Mouse (Mus musculus) forebrain, embryonic 10.5 days (tissue): ENCODE measurements around the gene Inka2. TPM values are rescaled to one million over a fixed set of nuclear protein-coding genes. Genes with fewer than 3 reads are reported as not detected.

Experiments
- DNase-seq: peaks from one replicate; pipeline ENCODE4 v3.0.0-alpha.2; 2017; ENCODE audit warnings: low spot score; ENCODE audit errors: extremely low spot score
- H3K27ac ChIP-seq: fragments of 300-500 bp; sonication (generic); 2 replicates; pipeline ENCODE4 v1.5.1; 2016; ENCODE audit warnings: mild to moderate bottlenecking
- H3K27me3 ChIP-seq: fragments of 300-500 bp; sonication (generic); 2 replicates; pipeline ENCODE4 v1.6.1; 2016; ENCODE audit warnings: mild to moderate bottlenecking; ENCODE audit not compliant: poor library complexity, severe bottlenecking
- H3K36me3 ChIP-seq: fragments of 300-500 bp; sonication (generic); replicated peaks from 2 replicates; pipeline ENCODE4 v1.6.1; 2016; ENCODE audit warnings: mild to moderate bottlenecking, moderate library complexity
- H3K4me1 ChIP-seq: fragments of 300-500 bp; sonication (generic); 2 replicates; pipeline ENCODE4 v1.6.1; 2016
- H3K4me3 ChIP-seq: fragments of 300-500 bp; sonication (generic); 2 replicates; pipeline ENCODE4 v1.5.1; 2016; ENCODE audit warnings: mild to moderate bottlenecking, moderate library complexity
- H3K9me3 ChIP-seq: fragments of 300-500 bp; sonication (generic); 2 replicates; pipeline ENCODE4 v1.6.1; 2016; ENCODE audit warnings: mild to moderate bottlenecking, moderate library complexity
- WGBS: fragments of 180-500 bp; shearing (Covaris S2); methylation state at CpG from one replicate; pipeline ENCODE4 v1.1.7; 2016; 5-methylcytosine and 5-hydroxymethylcytosine counted together
- polyA plus RNA-seq: library from polyadenylated mRNA; unstranded; fragments of >200 nt; fragmentation: Nextera tagmentation; extraction: Ambion mirVana; gene quantifications from 2 replicates; pipeline ENCODE4 v1.2.1, GENCODE M21; 2016

Gene Inka2
- polyA plus RNA-seq, 1 experiment from 2014 or later = 2.0 TPM

DNA sequence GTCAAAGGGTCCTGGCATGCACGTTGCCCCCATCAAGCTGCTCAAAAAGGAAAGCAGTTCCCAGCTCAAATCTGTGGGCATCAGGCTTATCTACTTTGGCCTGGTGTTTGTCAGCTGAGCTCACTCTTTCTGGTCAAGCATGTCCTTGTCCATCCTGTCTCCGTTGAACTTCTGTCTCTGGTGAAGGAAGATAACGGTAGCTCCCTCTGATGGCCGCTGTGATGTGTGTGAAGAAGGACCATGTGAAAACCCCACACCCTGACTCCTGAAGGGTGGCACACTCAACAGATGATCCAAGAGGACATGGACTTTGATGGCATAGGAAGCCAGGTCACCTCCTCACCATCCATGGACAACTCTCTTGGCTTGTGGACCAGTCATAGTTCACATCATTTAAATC, 14.3 kb downstream of the Inka2 start:
- Histone ChIP-seq H3K9me3 (no peaks in the 10 kb centered on the region), H3K4me3 (no peak overlapping the region), H3K27ac (no peak overlapping the region), H3K27me3 (no peaks in the 10 kb centered on the region), H3K36me3 (no peaks in the 10 kb centered on the region), H3K4me1 (peaks cover 49% of the 10 kb centered on the region)
- 56% methylated on average over 4 of the region's 4 CpGs for WGBS
- no peak for DNase-seq

DNA sequence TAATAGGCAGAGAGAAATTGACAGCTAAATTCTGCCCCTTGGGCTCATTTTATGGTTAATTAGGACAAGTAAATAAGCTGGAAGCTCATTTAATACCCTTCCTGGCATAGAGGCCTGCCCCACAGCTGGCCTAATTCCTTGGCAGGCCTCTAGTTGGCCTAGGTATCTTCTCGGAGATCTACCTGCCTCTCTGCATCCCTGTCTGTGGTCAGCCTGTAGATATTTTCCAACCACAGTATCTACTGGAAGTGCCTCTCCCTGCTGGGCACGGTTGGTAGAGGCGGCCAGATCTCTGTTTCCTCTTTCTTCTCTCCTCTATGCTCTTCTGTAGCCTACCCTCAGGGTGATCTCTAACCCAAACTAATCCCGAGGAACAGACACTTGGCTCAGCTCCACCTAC, 15.6 kb downstream of the Inka2 start:
- H3K27me3 ChIP-seq = no peaks in the 10 kb centered on the region
- no peak overlapping the region for H3K4me3 ChIP-seq
- WGBS = 85% methylated on average over 4 of the region's 4 CpGs
- no peak overlapping the region for H3K27ac ChIP-seq
- no peak for DNase-seq
- H3K36me3 ChIP-seq = no peaks in the 10 kb centered on the region
- no peaks in the 10 kb centered on the region for H3K9me3 ChIP-seq
- peaks cover 37% of the 10 kb centered on the region for H3K4me1 ChIP-seq

DNA sequence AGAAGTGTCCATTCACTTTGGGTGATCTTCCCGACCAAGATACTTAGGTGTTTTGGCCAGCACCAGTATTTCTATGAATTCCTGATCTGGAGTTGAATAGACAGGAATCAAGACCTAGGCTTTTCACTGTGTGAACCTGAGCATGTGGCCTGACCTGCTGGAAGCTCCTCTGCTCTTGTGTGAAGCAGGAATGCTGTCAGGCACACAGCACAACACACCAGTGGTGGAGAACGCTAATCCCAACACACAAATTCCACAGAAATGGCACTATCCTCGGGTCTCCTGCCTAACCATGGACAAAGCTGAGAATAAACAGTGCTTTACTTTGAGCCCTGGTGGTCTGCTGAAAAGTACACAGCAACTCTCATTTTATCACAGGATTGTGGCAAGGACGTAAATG, 16.1 kb downstream of the Inka2 start:
- Histone ChIP-seq H3K27me3 (no peaks in the 10 kb centered on the region), H3K27ac (no peak overlapping the region), H3K36me3 (no peaks in the 10 kb centered on the region), H3K4me3 (no peak overlapping the region), H3K9me3 (no peaks in the 10 kb centered on the region), H3K4me1 (peaks cover 34% of the 10 kb centered on the region)
- no peak for DNase-seq
- WGBS = 78% methylated on average over 4 of the region's 4 CpGs

DNA sequence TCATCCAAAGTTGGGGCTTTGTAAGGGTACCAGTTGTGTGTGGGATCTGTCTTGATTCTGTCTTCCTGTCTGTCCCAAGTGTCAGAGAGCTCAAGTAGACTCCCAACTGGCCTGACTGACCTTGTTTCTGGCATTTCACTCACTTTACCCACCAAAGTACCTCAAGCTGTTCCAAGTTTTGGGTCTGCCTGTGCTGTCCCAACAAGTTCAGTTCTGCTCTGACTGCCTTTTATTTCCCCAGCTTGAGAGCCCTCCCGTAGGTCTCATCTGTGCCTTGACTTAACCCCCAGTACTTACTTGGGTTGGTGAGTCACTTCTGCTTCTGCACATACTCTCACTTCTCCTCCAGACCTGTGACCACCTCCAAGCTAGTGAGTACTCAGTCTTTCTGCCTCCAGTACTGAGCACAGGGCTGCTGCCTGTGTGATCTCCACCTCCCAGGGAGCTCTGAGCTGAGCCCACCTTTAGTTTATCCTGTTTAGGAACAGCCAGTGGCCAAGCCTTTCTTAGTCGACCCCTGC, 17.3 kb downstream of the Inka2 start:
- Histone ChIP-seq H3K27ac (no peak overlapping the region), H3K27me3 (no peaks in the 10 kb centered on the region), H3K36me3 (no peaks in the 10 kb centered on the region), H3K4me3 (no peak overlapping the region), H3K4me1 (peaks cover 26% of the 10 kb centered on the region), H3K9me3 (no peaks in the 10 kb centered on the region)
- WGBS = 74% methylated on average over 2 of the region's 2 CpGs
- DNase-seq = no peak

DNA sequence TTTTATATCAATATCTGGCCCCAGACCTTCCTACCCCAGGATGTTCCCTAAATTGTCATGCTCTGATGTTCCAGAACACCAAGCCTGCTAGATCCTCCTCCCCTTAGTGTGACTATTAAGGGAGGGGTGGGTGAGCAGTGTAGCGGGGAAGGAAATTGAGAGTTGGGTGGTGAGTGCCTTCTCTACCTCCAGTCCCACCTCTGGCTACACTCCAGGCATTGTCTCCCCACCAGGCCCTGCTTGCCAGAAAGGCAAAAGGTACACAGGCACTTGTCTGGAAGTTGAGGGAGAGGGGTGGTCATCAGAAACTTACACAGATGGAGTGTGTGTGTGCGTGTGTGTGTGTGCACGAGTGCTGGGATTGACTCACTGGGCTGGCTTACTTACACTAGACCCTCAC, 18.1 kb downstream of the Inka2 start:
- no peak for DNase-seq
- 84% methylated on average over 3 of the region's 3 CpGs for WGBS
- Histone ChIP-seq H3K27ac (no peak overlapping the region), H3K4me3 (no peak overlapping the region), H3K4me1 (peaks cover 21% of the 10 kb centered on the region), H3K27me3 (no peaks in the 10 kb centered on the region), H3K36me3 (peaks cover 2% of the 10 kb centered on the region; the same call in 1 of the 2 replicates), H3K9me3 (no peaks in the 10 kb centered on the region)

DNA sequence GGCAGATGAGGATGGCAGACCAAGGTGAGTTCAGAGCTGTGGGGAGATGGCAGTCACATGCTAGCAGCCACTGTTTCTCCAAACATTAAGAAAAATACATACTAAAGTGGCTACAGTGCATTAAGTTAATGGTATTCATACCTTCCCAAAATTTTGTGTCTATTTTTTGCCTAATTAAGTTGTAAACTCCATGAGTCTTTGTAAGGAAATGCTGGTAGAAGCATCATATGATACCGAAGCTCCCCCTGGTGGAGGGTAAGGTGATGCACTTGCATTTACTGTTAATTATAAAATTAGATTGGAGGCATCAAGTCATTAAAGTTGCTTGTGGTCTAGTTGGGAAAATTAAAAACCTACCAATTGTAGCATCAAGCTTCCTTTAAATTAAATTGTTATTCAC, 21.6 kb downstream of the Inka2 start:
- Histone ChIP-seq H3K4me1 (peaks cover 5% of the 10 kb centered on the region), H3K27ac (no peak overlapping the region), H3K9me3 (no peaks in the 10 kb centered on the region), H3K36me3 (peaks cover 6% of the 10 kb centered on the region), H3K4me3 (no peak overlapping the region), H3K27me3 (no peaks in the 10 kb centered on the region)
- no peak for DNase-seq
- WGBS = 9% methylated on average over 1 of the region's 1 CpGs

DNA sequence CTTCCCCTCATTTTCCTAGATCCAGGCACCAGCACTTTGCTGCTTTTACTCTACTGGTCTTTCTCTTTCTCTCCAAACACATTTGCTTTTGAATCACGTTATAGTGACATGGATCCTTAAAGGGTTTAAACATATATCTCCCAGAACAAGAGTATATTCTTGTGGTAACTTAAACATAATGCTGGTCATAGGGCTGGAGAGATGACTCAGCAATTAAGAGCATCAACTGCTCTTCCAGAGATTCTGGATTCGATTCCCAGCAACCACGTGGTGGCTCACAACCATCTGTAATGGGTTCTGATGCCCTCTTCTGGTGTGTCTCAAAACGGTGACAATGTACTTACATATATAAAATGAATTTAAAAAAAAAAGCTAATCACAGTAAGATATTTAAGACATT, 28.0 kb downstream of the Inka2 start:
- no peaks in the 10 kb centered on the region for H3K27me3 ChIP-seq
- peaks cover 37% of the 10 kb centered on the region for H3K36me3 ChIP-seq
- H3K4me1 ChIP-seq = no peaks in the 10 kb centered on the region
- WGBS = 93% methylated on average over 4 of the region's 4 CpGs
- no peaks in the 10 kb centered on the region for H3K9me3 ChIP-seq
- H3K4me3 ChIP-seq = no peak overlapping the region
- no peak for DNase-seq
- H3K27ac ChIP-seq = no peak overlapping the region

DNA sequence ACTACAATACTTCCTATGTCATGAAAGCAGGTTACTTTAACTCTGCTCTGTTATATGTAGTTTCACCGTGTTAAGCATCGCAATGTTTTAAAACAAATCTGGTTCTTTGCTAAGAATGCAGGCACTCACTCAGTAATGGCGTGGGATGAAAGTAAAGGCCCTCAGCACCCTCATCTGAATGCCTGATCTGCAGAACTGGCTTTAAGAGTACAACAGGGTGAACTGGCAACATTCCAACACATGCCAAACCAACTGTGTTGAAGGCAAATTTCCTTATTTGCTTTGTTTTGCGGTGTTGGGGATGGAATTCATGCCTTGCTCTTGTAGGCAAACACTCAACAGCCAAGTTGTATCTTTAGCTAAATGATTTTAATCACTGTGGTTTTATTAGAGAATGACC, 29.1 kb downstream of the Inka2 start:
- H3K4me1 ChIP-seq = no peaks in the 10 kb centered on the region
- H3K27me3 ChIP-seq = no peaks in the 10 kb centered on the region
- WGBS = 95% methylated on average over 4 of the region's 4 CpGs
- H3K27ac ChIP-seq = no peak overlapping the region
- no peak for DNase-seq
- H3K36me3 ChIP-seq = peaks cover 44% of the 10 kb centered on the region
- H3K9me3 ChIP-seq = no peaks in the 10 kb centered on the region
- H3K4me3 ChIP-seq = no peak overlapping the region

DNA sequence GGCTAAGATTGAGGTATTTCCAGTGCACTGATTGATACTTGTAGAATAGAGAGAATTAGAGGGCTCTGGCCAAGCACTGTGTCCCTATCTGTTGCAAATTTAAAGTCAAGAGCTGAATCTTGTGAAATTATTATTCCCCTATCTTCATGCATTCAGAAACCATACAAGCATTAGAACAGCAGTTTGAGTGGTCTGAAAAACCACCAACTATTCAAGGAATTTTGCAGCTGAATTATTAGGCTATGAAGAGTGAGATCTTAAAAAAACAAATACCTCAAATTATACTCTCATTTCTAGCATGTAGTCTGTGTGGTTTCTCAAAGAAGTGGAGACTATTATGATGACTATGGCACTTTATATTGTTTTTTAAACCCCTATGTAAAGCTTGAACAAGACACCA, 30.9 kb downstream of the Inka2 start:
- DNase-seq = no peak
- H3K27me3 ChIP-seq = no peaks in the 10 kb centered on the region
- H3K27ac ChIP-seq = no peak overlapping the region
- H3K4me1 ChIP-seq = no peaks in the 10 kb centered on the region
- peaks cover 44% of the 10 kb centered on the region for H3K36me3 ChIP-seq
- no peaks in the 10 kb centered on the region for H3K9me3 ChIP-seq
- no peak overlapping the region for H3K4me3 ChIP-seq

DNA sequence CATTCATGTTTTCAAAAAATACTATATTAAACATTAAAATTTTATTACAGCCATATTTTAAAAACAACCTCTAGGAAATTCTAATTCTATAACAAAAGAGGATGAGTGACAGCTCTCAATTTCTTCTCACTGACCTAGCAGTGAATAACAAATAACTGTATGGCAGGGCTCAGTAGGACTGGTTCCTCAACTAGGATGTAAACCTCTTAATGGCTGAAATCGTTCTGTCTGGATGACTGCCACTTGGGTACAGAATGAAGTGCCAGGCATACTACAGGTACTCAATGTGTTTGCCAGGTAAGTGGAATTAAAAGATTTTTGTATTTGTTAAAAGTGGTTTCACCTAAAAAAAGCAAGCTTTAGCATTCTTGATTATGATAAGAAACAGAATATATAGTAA, 31.7 kb downstream of the Inka2 start:
- WGBS = 88% methylated on average over 1 of the region's 1 CpGs
- Histone ChIP-seq H3K9me3 (no peaks in the 10 kb centered on the region), H3K27ac (no peak overlapping the region), H3K27me3 (no peaks in the 10 kb centered on the region), H3K4me3 (no peak overlapping the region), H3K4me1 (no peaks in the 10 kb centered on the region), H3K36me3 (peaks cover 39% of the 10 kb centered on the region)
- no peak for DNase-seq

DNA sequence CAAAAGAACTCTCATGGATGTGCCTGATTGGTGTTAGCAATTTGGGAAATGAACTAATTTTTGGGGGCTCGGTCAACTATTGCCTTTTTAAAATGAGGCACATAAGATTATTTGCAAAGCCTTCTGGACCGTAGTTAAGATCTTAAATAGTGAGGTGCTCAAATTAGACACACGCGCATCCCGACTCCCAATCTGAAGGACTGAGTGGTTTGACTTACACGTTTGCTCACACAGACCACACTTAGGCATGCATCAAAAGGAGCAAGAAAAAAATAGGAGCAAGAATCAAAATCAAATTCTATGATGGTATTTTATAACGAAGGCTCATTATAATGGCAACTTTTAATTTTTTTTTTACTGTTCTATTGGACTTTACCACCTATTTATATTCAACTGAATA, 32.7 kb downstream of the Inka2 start:
- Histone ChIP-seq H3K9me3 (no peaks in the 10 kb centered on the region), H3K27me3 (no peaks in the 10 kb centered on the region), H3K4me3 (no peak overlapping the region), H3K27ac (no peak overlapping the region), H3K36me3 (peaks cover 38% of the 10 kb centered on the region), H3K4me1 (no peaks in the 10 kb centered on the region)
- no peak for DNase-seq
- WGBS = 94% methylated on average over 7 of the region's 7 CpGs

DNA sequence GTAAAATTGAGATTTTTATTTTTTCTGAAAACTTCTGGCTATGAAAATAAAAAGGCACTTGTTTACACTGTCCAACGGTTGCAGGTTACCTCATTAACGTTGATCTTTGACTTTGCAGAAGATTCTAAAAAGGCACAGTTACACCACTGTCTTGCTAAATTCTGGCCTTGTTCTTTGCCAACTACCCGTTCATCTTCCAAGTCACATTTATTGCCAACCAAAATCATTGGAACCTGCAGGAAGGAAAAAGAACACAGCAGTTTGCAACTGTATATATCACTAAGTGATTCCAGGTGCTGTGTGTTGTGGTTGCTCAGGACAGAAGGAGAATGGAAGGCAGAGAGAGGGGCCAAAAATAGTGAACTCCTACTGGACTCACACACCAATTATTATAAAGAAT, 33.3 kb downstream of the Inka2 start:
- no peak for DNase-seq
- H3K4me1 ChIP-seq = no peaks in the 10 kb centered on the region

DNA sequence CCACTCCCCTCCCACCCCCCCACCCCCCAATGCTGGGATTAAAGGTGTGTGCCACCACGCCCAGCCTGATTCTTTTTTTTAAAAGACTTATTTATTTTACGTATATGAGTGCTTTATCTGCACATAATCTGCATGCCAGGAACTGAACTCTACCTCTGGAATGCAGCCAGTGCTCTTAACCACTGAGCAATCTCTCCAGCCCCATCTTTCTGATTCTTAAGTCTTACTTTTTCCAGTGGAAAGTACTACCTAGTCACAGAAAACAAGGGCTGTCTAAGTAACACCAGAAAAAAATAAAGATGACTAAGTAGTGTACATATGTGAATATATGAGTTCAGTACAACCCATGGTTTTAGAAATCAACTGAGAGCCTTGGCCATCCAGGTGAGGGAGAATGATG, 42.1 kb downstream of the Inka2 start:
- peaks cover 7% of the 10 kb centered on the region for H3K36me3 ChIP-seq
- no peak overlapping the region for H3K27ac ChIP-seq
- H3K4me3 ChIP-seq = no peak overlapping the region
- no peaks in the 10 kb centered on the region for H3K9me3 ChIP-seq
- H3K4me1 ChIP-seq = no peaks in the 10 kb centered on the region
- H3K27me3 ChIP-seq = no peaks in the 10 kb centered on the region
- 87% methylated on average over 2 of the region's 2 CpGs for WGBS
- DNase-seq = no peak

More for the DNA sequence above, 33.3 kb downstream of the Inka2 start:
- Histone ChIP-seq H3K27ac (no peak overlapping the region), H3K27me3 (no peaks in the 10 kb centered on the region), H3K9me3 (no peaks in the 10 kb centered on the region), H3K36me3 (peaks cover 37% of the 10 kb centered on the region), H3K4me3 (no peak overlapping the region)
- 88% methylated on average over 3 of the region's 3 CpGs for WGBS

DNA sequence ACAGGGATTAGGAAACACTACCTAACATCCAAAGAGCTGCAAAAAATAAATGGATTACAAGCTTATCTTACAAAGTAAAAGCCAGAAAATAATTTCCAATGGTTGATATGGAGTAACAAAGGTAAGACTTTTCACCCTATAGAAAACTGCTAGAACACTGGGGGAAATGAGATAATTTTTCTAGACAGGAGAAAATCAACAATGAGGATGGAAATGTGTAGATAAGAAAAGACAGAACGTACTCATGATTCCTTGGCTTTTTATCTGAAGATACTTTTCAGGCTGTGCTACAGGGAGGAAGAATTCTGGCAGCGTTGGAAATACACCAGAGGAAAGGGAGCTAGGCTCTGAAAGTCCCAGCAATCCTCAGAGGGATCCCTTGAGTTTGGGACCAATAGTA, 46.4 kb downstream of the Inka2 start:
- H3K4me3 ChIP-seq = no peak overlapping the region
- H3K9me3 ChIP-seq = no peaks in the 10 kb centered on the region
- peaks cover 7% of the 10 kb centered on the region for H3K36me3 ChIP-seq
- 81% methylated on average over 2 of the region's 2 CpGs for whole genome bisulfite sequencing
- H3K27me3 ChIP-seq = no peaks in the 10 kb centered on the region
- H3K4me1 ChIP-seq = no peaks in the 10 kb centered on the region
- no peak overlapping the region for H3K27ac ChIP-seq
- DNase-seq = no peak
